Mouse (Mus musculus): ENCODE measurements around the gene Bard1. TPM values are rescaled to one million over a fixed set of nuclear protein-coding genes. Genes with fewer than 3 reads are reported as not detected.

Bard1 gene
- polyA plus RNA-seq, 1 experiment from 2014 or later = 0.74 TPM

DNA sequence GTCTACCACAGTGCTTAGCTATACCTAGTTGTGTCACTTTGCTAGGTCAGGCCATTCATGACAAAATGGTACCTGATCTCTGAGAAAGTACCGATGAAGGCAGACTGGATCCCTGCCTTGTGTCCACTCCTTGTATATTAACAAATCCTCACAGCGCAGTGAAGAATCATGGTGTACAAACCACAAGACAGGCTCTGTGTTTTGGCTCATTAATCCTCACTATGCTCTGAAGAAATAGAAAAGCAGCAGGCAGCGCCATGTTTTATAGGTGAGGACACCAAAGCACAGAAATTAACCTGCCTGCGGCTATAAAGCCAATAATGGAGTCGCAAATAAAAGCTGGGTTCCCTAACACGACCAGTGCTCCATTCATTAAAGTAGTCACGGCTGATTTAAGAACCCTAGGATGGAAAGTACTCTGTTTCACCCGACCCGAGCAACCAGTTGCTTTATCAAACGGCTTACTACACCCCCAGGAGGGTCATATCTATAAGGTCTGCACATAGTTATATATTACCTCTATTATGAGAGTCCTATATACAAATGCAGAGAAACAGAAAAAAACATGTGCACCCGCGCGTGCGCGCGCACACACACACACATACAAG is 39.0 kb downstream of the Bard1 start:
- H3K4me3 ChIP-seq (ENCODE audit: low read depth, low read length) = no peak overlapping the region
- 94% methylated on average over 16 of the region's 16 CpGs for WGBS
- no peak for ATAC-seq (ENCODE audit: low FRiP score, low TSS enrichment)

GRCm38 (mm10) chr1:71056143-71056542 is 46.8 kb downstream of the Bard1 start:
- Histone ChIP-seq H3K4me3 (ENCODE audit: low read depth, low read length) (no peak overlapping the region), H3K27me3 (ENCODE audit: control insufficient read depth, insufficient read depth, low read length) (no peaks in the 10 kb centered on the region), H3K9me3 (ENCODE audit: control insufficient read depth, low read length) (no peaks in the 10 kb centered on the region), H3K4me1 (replicated peaks; ENCODE audit: control insufficient read depth, insufficient read depth) (no peaks in the 10 kb centered on the region), H3K4me2 (replicated peaks; ENCODE audit: low read depth) (no peak overlapping the region), H3K27ac (replicated peaks) (no peak overlapping the region), H3K9ac (ENCODE audit: low read length) (no peak overlapping the region), H3K36me3 (ENCODE audit: control insufficient read depth, insufficient read depth, low read length) (no peaks in the 10 kb centered on the region)
- TF ChIP-seq CTCF (IDR thresholded peaks at IDR 0.05; ENCODE audit: low read depth) (no peak), EP300 (optimal IDR thresholded peaks at IDR 0.05) (no peak)
- ATAC-seq (ENCODE audit: low FRiP score, low TSS enrichment) (no peak), DNase-seq (ENCODE audit: low spot score) (no peak)
- 47% methylated on average over 4 of the region's 4 CpGs for WGBS

More for the DNA sequence above, 39.0 kb downstream of the Bard1 start:
- Histone ChIP-seq H3K36me3 (ENCODE audit: control insufficient read depth, insufficient read depth, low read length) (no peaks in the 10 kb centered on the region), H3K9me3 (ENCODE audit: control insufficient read depth, low read length) (no peaks in the 10 kb centered on the region), H3K4me1 (replicated peaks; ENCODE audit: control insufficient read depth, insufficient read depth) (no peaks in the 10 kb centered on the region), H3K27me3 (ENCODE audit: control insufficient read depth, insufficient read depth, low read length) (no peaks in the 10 kb centered on the region), H3K27ac (replicated peaks) (no peak overlapping the region), H3K9ac (ENCODE audit: low read length) (no peak overlapping the region), H3K4me2 (replicated peaks; ENCODE audit: low read depth) (no peak overlapping the region)
- no peak for TF ChIP-seq EP300 (optimal IDR thresholded peaks at IDR 0.05)
- DNase-seq (ENCODE audit: low spot score) = no peak

GRCm38 (mm10) chr1:71055454-71055853 is 47.5 kb downstream of the Bard1 start:
- Histone ChIP-seq H3K9ac (ENCODE audit: low read length) (no peak overlapping the region), H3K4me3 (ENCODE audit: low read depth, low read length) (no peak overlapping the region), H3K4me1 (replicated peaks; ENCODE audit: control insufficient read depth, insufficient read depth) (no peaks in the 10 kb centered on the region), H3K27ac (replicated peaks) (no peak overlapping the region), H3K27me3 (ENCODE audit: control insufficient read depth, insufficient read depth, low read length) (no peaks in the 10 kb centered on the region), H3K36me3 (ENCODE audit: control insufficient read depth, insufficient read depth, low read length) (no peaks in the 10 kb centered on the region), H3K9me3 (ENCODE audit: control insufficient read depth, low read length) (no peaks in the 10 kb centered on the region), H3K4me2 (replicated peaks; ENCODE audit: low read depth) (no peak overlapping the region)
- WGBS = 56% methylated on average over 1 of the region's 1 CpGs
- ATAC-seq (ENCODE audit: low FRiP score, low TSS enrichment) (no peak), DNase-seq (ENCODE audit: low spot score) (no peak)
- TF ChIP-seq EP300 (optimal IDR thresholded peaks at IDR 0.05) (no peak), CTCF (IDR thresholded peaks at IDR 0.05; ENCODE audit: low read depth) (no peak)

GRCm38 (mm10) chr1:71052756-71053155 is 50.2 kb downstream of the Bard1 start:
- Histone ChIP-seq H3K36me3 (ENCODE audit: control insufficient read depth, insufficient read depth, low read length) (no peaks in the 10 kb centered on the region), H3K4me1 (replicated peaks; ENCODE audit: control insufficient read depth, insufficient read depth) (no peaks in the 10 kb centered on the region), H3K4me2 (replicated peaks; ENCODE audit: low read depth) (no peak overlapping the region), H3K27me3 (ENCODE audit: control insufficient read depth, insufficient read depth, low read length) (no peaks in the 10 kb centered on the region), H3K9ac (ENCODE audit: low read length) (no peak overlapping the region), H3K27ac (replicated peaks) (no peak overlapping the region), H3K9me3 (ENCODE audit: control insufficient read depth, low read length) (no peaks in the 10 kb centered on the region), H3K4me3 (ENCODE audit: low read depth, low read length) (no peak overlapping the region)
- WGBS = 88% methylated on average over 2 of the region's 2 CpGs
- ATAC-seq (ENCODE audit: low FRiP score, low TSS enrichment) (no peak), DNase-seq (ENCODE audit: low spot score) (no peak)
- TF ChIP-seq EP300 (optimal IDR thresholded peaks at IDR 0.05) (no peak), CTCF (IDR thresholded peaks at IDR 0.05; ENCODE audit: low read depth) (no peak)

- H3K27ac ChIP-seq (replicated peaks) = no peak overlapping the region
- no peaks in the 10 kb centered on the region for H3K36me3 ChIP-seq (ENCODE audit: control insufficient read depth, insufficient read depth, low read length)
- H3K4me1 ChIP-seq (replicated peaks; ENCODE audit: control insufficient read depth, insufficient read depth) = no peaks in the 10 kb centered on the region
- H3K4me3 ChIP-seq (ENCODE audit: low read depth, low read length) = no peak overlapping the region
- no peak overlapping the region for H3K4me2 ChIP-seq (replicated peaks; ENCODE audit: low read depth)
- ATAC-seq (ENCODE audit: low FRiP score, low TSS enrichment) = no peak
- no peak for DNase-seq (ENCODE audit: low spot score)
- no peaks in the 10 kb centered on the region for H3K27me3 ChIP-seq (ENCODE audit: control insufficient read depth, insufficient read depth, low read length)
- H3K9me3 ChIP-seq (ENCODE audit: control insufficient read depth, low read length) = no peaks in the 10 kb centered on the region
- WGBS = 89% methylated on average over 3 of the region's 3 CpGs
- TF ChIP-seq CTCF (IDR thresholded peaks at IDR 0.05; ENCODE audit: low read depth) (no peak), EP300 (optimal IDR thresholded peaks at IDR 0.05) (no peak)
- no peak overlapping the region for H3K9ac ChIP-seq (ENCODE audit: low read length)
Measured at GRCm38 (mm10) chr1:71052252-71052651, 50.7 kb downstream of the Bard1 start.

GRCm38 (mm10) chr1:71045141-71045540 is 57.8 kb downstream of the Bard1 start:
- DNase-seq (ENCODE audit: low spot score) = no peak
- no peak for TF ChIP-seq EP300 (optimal IDR thresholded peaks at IDR 0.05)
- TF ChIP-seq CTCF (IDR thresholded peaks at IDR 0.05; ENCODE audit: low read depth) = no peak
- Histone ChIP-seq H3K9me3 (ENCODE audit: control insufficient read depth, low read length) (no peaks in the 10 kb centered on the region), H3K4me3 (ENCODE audit: low read depth, low read length) (no peak overlapping the region), H3K27me3 (ENCODE audit: control insufficient read depth, insufficient read depth, low read length) (no peaks in the 10 kb centered on the region), H3K27ac (replicated peaks) (no peak overlapping the region), H3K9ac (ENCODE audit: low read length) (no peak overlapping the region), H3K4me1 (replicated peaks; ENCODE audit: control insufficient read depth, insufficient read depth) (no peaks in the 10 kb centered on the region), H3K4me2 (replicated peaks; ENCODE audit: low read depth) (no peak overlapping the region), H3K36me3 (ENCODE audit: control insufficient read depth, insufficient read depth, low read length) (no peaks in the 10 kb centered on the region)
- 67% methylated on average over 2 of the region's 2 CpGs for WGBS
- ATAC-seq (ENCODE audit: low FRiP score, low TSS enrichment) = no peak

All from stomach, postnatal 0 days (tissue).